Mouse (Mus musculus) lung, adult 2 months (tissue): ENCODE measurements at regions not wholly inside any gene's neighbourhood (a gene's known extent, or its start where the extent isn't known, plus 50 kb on each side); places are given as distances from the start of the nearest gene placed in this dataset.

Experiments used
- CTCF ChIP-seq: fragments of 200-500 bp; IDR thresholded peaks from 2 replicates; pipeline ENCODE4 v1.5.1; 2011; ENCODE audit warnings: mild to moderate bottlenecking, low read length, control low read depth; ENCODE audit not compliant: insufficient read depth
- POLR2A ChIP-seq: fragments of 200-500 bp; IDR thresholded peaks from 2 replicates; pipeline ENCODE4 v1.6.1; 2011; ENCODE audit warnings: low read depth, mild to moderate bottlenecking, control low read depth, low read length, borderline replicate concordance; ENCODE audit errors: extremely low read depth

DNA sequence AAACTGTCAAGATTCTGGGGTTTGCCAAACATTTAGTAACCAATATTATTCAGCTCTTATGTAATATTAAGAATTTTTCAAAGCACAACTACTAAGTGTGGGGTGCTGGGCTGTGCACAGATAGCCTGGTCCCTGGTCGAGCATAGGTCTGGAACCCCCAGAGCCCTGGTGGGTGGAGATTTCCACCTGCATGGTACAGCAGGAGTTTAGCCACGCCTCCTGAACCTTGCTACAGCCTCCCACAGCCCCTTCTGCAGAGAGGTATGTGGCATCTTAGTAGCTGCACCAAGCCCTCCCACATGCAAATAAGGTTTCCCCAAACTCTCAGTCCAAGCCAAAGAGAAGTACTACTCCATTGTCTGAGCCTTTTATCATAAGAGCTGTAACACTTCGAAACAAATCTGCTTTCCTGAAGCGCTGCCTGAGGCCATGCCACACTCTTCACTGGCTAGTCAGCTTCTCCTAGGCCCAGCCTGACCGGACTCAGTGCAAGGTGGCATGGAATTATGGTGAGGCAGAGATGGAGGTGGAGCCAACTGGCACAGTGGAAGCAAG, 116.1 kb downstream of the Ube2e3 start:
- TF ChIP-seq CTCF (no peak), POLR2A (no peak)
